Mouse (Mus musculus) B cell, adult 2 months (primary cell): ENCODE measurements around the gene Calr4.

Experiments used
- DNase-seq, 2 experiments: peaks; one replicate each; pipeline ENCODE4 v3.0.0; 2022

Gene Calr4

DNA sequence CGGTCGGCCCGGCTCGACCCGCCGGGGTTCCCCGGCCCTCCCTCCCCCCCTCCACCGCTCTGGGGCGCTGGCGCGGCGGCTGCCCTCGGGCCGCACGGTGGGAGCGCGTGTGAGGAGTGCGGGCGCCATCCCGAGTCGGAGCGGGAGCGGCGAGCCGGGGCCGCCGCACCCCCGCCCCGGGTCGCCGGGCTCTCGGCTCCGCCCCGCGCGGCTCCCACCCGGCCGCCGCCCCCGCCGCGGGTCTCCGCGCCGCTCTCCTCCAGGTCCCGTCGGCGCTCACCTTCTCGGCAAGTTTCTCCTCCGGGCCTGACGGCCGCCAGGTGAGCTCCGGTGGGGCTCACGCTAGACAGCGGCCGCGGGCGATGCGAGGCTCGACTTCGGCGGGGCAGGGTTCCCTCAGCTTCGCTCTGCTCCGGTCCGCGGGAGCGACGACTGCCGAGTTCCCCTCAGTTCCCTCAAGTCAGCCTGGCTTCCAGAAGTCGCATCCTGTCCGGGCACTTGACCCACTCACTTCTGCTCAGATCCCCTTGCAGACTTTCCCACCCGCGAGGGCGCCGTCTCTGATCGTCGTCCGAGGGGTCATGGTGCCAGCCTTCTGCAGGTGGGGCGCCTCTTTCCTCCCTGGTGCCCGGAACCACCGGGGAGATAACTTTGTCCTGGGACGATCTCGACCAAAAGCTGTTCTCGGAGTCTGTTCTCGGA is 46.3 kb downstream of the Calr4 start:
- DNase-seq = peak in 1 of 2 experiments; percentile 34

DNA sequence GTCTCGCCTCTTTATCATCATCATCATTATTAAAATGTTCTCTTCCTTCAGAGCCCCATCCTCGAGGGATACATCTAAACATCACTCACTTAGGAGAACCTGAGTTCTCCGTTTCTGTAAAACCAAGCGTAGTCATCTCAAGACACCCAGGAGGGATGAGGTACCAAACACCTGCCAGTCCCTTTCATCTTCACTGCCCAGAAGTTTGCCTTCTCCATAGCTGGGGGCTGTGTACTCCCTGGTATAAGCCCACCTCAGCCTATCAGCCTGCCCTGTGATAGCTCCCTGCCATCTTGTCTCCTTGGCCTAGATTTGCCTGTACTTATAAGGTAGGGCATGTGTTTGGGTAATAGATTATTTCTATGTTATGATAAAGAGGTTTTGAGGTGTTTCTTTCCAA is 46.9 kb downstream of the Calr4 start:
- peak; percentile 15 to 17 for DNase-seq

DNA sequence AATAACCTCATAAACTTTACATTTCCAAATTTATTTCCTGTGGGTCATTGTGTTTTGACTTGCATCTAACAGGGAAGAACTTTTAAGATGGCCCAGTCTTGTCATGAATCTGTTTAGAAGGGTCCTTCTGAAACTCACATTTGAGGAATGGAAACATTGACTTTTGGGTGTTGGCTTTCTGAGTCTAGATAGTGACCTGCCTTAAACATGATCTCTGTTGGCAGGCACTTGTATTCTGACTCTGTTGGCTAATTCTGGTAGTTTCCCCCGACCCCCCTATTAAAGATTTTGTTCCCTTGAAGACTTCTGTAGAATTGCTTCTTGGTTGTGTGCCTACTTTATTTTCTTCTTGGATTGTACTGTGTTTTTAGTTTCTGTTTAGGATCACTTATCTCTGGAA is 47.7 kb downstream of the Calr4 start:
- no peak for DNase-seq

DNA sequence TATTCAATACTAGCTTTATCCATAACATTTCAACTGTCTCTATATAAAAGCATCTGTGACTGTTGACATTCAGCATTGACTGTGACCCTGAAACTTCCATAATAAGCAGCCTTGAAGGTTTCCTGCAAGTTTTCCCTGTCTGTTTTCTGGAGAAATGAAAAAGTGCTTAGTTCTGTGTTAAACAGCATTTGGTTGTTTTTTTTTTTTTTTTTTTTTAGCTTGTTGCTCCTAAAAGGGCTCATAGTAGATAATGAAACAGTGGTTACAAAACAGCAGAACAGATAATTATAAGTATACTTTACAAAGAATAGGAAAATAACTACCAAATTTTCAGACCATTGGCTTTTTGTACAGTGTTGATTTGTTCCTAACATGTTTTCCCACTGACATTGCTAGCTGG is 60.3 kb downstream of the Calr4 start:
- no peak for DNase-seq

DNA sequence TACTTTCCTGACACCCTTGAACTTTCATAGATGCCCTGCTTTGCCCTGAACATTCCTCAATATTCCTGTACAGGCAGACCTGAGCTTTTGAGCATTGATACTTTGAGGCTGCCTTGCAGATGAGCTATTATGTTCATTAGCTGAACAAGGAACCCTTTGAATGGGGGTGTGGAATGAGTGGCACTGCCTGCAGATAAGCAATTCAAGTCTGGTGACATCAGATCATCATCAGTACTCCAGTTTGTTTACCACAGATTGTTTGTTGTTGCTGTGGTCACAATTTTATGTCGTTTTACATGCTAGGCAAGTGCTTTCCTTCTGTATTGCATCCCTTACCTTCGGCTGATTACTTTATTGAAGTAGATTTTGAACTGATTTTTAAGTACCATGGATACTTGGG is 62.2 kb downstream of the Calr4 start:
- DNase-seq = no peak

DNA sequence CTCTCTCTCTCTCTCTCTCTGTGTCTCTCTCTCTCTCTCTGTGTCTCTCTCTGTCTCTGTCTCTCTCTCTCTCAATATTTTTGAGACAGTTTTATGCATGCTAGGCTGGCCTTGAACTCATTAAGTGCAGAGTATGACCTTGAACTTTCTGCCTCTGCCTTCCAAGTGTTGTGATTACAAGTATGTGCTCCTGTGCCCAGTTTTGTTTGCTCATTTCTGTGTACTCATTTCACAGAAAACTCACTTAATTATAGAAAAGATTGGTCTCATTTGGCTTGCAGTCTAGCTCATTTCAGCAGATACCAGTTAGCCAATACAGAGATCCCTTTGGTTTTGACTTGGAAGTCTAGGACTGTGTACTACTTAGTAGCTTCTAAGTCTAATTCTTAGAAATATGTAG is 64.9 kb downstream of the Calr4 start:
- DNase-seq = no peak
